Mouse (Mus musculus): ENCODE measurements around the gene Gm5460. TPM values are rescaled to one million over a fixed set of nuclear protein-coding genes. Genes with fewer than 3 reads are reported as not detected.

The Gm5460 gene
- not detected for total RNA-seq (2023)

DNA sequence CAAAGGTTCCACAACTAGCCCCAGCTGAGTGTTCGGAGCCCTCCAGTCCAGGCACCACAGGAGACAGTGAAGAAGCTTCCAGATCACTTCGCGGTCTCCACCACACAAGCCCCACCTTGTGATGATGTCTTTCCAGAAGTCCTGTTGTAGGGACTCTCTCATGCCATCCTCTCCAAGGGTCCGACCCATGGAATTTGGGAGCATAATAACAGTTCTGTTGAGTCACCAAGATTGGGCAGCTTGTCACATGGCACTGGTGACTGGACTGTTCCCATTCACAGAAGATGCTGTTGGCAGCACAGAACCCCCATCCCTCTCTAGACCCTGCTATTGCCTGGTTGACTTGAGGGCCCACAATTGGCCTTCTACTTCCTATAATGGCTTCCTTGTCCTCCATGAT, at the start of gene Gm5460:
Gene Gm5460 (plus strand): TSS at position 378 of the 400 bp plus-strand sequence.

DNA sequence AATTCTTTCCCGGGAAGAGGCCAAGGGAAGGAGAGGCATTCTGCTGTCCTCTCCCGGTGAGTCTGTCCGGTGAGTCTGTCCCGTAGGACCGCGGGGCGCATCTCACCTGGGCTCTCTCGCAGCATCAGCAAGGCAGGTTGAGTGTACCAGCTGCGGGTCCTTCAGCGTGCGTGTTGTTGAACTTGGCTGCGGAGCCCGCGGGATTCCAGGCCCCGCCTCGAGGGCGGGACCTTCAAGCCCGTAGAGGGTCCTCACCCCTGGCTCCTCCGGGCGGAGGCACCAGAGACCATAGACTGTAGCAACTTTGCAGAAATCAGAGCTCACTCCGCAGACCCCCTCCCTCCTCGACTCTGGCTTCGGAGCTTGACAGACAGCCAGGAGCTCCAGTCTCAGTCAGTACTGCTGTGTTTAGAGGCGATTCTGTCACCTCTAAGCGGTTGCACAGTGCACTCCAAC, 37.9 kb upstream of the Gm5460 start, which contains the start of gene Zfp488:
Gene Zfp488 (minus strand): TSS at position 161 of the 456 bp plus-strand sequence.

GRCm38 (mm10) chr14:34015063-34015462, 1.5 kb upstream of the Gm5460 start, which contains the start of gene Gm30083:
Gene Gm30083 (minus strand): TSS chr14:34015182.

DNA sequence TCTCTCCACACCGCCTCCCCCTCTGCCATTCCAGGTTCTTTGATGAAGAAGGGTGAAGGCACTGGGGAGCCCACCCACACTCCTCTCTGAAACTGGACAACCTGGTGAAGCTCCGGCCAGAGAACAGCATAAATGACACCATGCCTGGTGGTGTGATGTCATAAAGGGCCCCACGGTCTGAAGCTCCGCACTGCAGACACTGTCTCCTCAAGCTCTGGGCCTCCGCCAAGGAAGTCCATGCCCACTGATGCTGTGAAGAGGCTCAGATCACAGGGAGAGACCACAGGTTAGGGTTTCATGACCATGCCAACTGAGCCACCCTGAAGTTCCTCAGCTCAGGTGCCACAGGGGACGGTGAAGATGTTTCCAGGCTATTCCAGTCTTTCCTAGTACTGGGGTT, 36.0 kb downstream of the Gm5460 start, which contains the start of gene Antxrl:
Gene Antxrl (plus strand): TSS at position 192 of the 400 bp plus-strand sequence.

GRCm38 (mm10) chr14:34085731-34086130, 69.2 kb downstream of the Gm5460 start, which contains the start of gene Anxa8:
Gene Anxa8 (plus strand): TSS chr14:34085981.

Other genes starting within 250 kb of the Gm5460 start
- not detected for gene Gdf10, start 93.2 kb upstream of the Gm5460 start, total RNA-seq (2023)
- not detected for gene Gdf2, start 75.7 kb upstream of the Gm5460 start, total RNA-seq (2023)
- not detected for gene Rbp3, start 62.8 kb upstream of the Gm5460 start, total RNA-seq (2023)
- 0.21 TPM for gene Zfp488, start 38.0 kb upstream of the Gm5460 start, total RNA-seq (2023)
- not detected for gene Gm30083, start 1.6 kb upstream of the Gm5460 start, total RNA-seq (2023)
- not detected for gene Antxrl, start 35.9 kb downstream of the Gm5460 start, total RNA-seq (2023)
- not detected for gene Anxa8, start 69.2 kb downstream of the Gm5460 start, total RNA-seq (2023)
- gene A630023A22Rik, start 86.0 kb downstream of the Gm5460 start, total RNA-seq (2023), result not detected
- gene Npy4r, start 135.7 kb downstream of the Gm5460 start, total RNA-seq (2023), result not detected
- gene Gprin2, start 184.9 kb downstream of the Gm5460 start, total RNA-seq (2023), result not detected
- gene Syt15, start 202.8 kb downstream of the Gm5460 start, total RNA-seq (2023), result not detected